Mouse (Mus musculus) stomach, embryonic 14.5 days (tissue): ENCODE results near the gene 9430097D07Rik. TPM values are rescaled to one million over a fixed set of nuclear protein-coding genes. Genes with fewer than 3 reads are reported as not detected.

Source experiments
- ATAC-seq: fragments of 200-750 bp; cut with Nextera tagmentation; 2 replicates; pipeline ENCODE4 v1.8.0; 2017; ENCODE audit warnings: low read depth, moderate TSS enrichment; ENCODE audit not compliant: insufficient number of reproducible peaks, insufficient read depth, low FRiP score
- H3K27ac ChIP-seq: fragments of 300-500 bp; sonication (generic); 2 replicates; pipeline ENCODE4 v1.5.1; 2014; ENCODE audit warnings: mild to moderate bottlenecking, low read length, moderate library complexity, mixed read lengths
- H3K27me3 ChIP-seq: fragments of 300-500 bp; sonication (generic); 2 replicates; pipeline ENCODE4 v1.6.1; 2014; ENCODE audit warnings: low read length, control low read depth, mixed read lengths; ENCODE audit not compliant: control insufficient read depth, insufficient read depth
- H3K36me3 ChIP-seq: fragments of 300-500 bp; sonication (generic); 2 replicates; pipeline ENCODE4 v1.6.1; 2014; ENCODE audit warnings: mild to moderate bottlenecking, control low read depth, low read length, moderate library complexity, mixed read lengths; ENCODE audit not compliant: control insufficient read depth, insufficient read depth
- H3K4me1 ChIP-seq: fragments of 300-500 bp; sonication (generic); 2 replicates; pipeline ENCODE4 v1.6.1; 2014; ENCODE audit warnings: low read length, control low read depth, mixed read lengths; ENCODE audit not compliant: control insufficient read depth, insufficient read depth
- H3K4me2 ChIP-seq: fragments of 300-500 bp; sonication (generic); replicated peaks from 2 replicates; pipeline ENCODE4 v1.6.1; 2014; ENCODE audit warnings: low read depth, low read length, control low read depth
- H3K4me3 ChIP-seq: fragments of 300-500 bp; sonication (generic); 2 replicates; pipeline ENCODE4 v1.5.1; 2014; ENCODE audit warnings: low read depth, low read length, control low read depth
- H3K9ac ChIP-seq: fragments of 300-500 bp; sonication (generic); replicated peaks from 2 replicates; pipeline ENCODE4 v1.6.1; 2014; ENCODE audit warnings: low read depth, mild to moderate bottlenecking, control low read depth, low read length, moderate library complexity, mixed read lengths
- H3K9me3 ChIP-seq: fragments of 300-500 bp; sonication (generic); 2 replicates; pipeline ENCODE4 v1.6.1; 2016; ENCODE audit warnings: low read depth, low read length, control low read depth; ENCODE audit not compliant: control insufficient read depth
- WGBS: fragments of 180-500 bp; shearing (Covaris S2); extraction: QIAGEN DNeasy Blood & Tissue Kit; methylation state at CpG from one replicate; pipeline ENCODE4 v1.1.7; 2014; 5-methylcytosine and 5-hydroxymethylcytosine counted together
- polyA plus RNA-seq: library from polyadenylated mRNA; unstranded; fragments of >200 nt; fragmentation: Nextera tagmentation; extraction: Ambion mirVana; gene quantifications from 2 replicates; pipeline ENCODE4 v1.2.1, GENCODE M21; 2014

9430097D07Rik gene
- polyA plus RNA-seq, 1 experiment from 2014 or later = not detected

DNA sequence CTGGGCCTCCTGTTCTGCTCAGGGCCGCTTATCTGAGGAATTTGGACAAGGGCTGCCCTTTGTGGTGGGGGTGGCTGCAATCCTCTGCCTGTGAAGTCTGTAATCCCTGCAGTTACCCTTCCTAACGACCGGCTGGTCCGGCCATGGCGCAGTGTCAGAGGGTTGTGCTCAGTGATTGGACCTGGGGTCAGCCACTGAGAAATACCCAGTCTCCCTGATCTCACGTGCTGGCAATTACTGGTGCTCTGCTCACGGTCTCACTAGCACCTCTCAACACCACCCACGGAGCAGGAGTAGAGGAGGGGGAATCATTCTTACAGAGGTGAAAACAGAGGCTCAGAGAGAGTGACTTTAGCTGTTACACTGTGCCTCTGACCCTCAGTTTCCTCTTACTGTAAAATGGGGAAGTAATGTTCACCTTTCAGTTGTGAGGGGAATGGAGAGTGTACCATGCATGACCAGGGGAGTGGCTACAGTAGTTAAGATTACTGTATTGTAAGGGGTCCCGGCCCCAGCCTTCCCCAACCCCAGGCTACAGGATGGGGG lies 38.1 kb downstream of the 9430097D07Rik start:
- 13% methylated on average over 9 of the region's 9 CpGs for WGBS
- peak overlapping the region; percentile 84 for H3K4me3 ChIP-seq

GRCm38 (mm10) chr2:32536634-32537359 lies 38.7 kb downstream of the 9430097D07Rik start:
- H3K4me2 ChIP-seq = peak overlapping the region; percentile 78
- WGBS = 3% methylated on average over 11 of the region's 11 CpGs
- H3K9ac ChIP-seq = peak overlapping the region; percentile 89
- H3K4me3 ChIP-seq = peak overlapping the region; percentile 84
- no peak for ATAC-seq
- no peaks in the 10 kb centered on the region for H3K36me3 ChIP-seq
- peaks cover 45% of the 10 kb centered on the region for H3K4me1 ChIP-seq
- peak overlapping the region; percentile 64 for H3K27ac ChIP-seq
- H3K9me3 ChIP-seq = no peaks in the 10 kb centered on the region
- H3K27me3 ChIP-seq = no peaks in the 10 kb centered on the region

More for the DNA sequence above, 38.1 kb downstream of the 9430097D07Rik start:
- Histone ChIP-seq H3K27me3 (no peaks in the 10 kb centered on the region), H3K36me3 (no peaks in the 10 kb centered on the region), H3K4me1 (peaks cover 45% of the 10 kb centered on the region), H3K9me3 (no peaks in the 10 kb centered on the region), H3K9ac (peak overlapping the region; percentile 89), H3K4me2 (peak overlapping the region; percentile 78), H3K27ac (peak overlapping the region; percentile 64; the same call in 1 of the 2 replicates)
- no peak for ATAC-seq

DNA sequence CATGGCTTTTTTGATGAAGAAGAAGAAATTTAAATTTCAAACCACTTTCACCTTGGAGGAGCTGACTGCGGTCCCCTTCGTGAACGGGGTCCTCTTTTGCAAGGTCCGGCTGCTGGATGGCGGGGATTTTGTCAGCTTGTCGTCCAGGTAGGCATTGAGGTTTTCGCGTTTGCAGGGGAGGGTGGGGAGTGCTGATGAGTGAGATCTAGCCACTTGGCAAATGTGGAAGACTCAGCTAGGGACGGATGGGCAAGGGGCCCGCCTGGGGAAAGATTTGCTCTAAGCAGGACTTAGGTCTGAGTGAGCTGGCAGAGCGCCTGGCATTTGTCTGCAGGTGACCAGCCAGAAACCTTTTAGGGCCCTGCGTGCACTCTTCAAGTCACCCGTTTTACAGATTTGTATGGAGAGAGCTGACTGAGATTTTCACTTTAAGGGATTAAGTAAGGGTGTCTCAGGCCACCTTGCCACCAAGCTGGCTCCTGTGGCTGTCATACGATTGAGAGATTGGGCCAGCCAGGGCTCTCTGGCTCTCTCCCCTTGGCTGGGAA lies 39.3 kb downstream of the 9430097D07Rik start:
- Histone ChIP-seq H3K4me2 (peak overlapping the region; percentile 78), H3K36me3 (no peaks in the 10 kb centered on the region), H3K4me1 (peaks cover 39% of the 10 kb centered on the region), H3K27ac (peak overlapping the region; percentile 64; the same call in 1 of the 2 replicates), H3K27me3 (no peaks in the 10 kb centered on the region), H3K4me3 (peak overlapping the region; percentile 84), H3K9ac (peak overlapping the region; percentile 89), H3K9me3 (no peaks in the 10 kb centered on the region)
- 3% methylated on average over 14 of the region's 14 CpGs for WGBS
- no peak for ATAC-seq

GRCm38 (mm10) chr2:32535501-32535991 lies 39.9 kb downstream of the 9430097D07Rik start:
- peaks cover 39% of the 10 kb centered on the region for H3K4me1 ChIP-seq
- no peaks in the 10 kb centered on the region for H3K27me3 ChIP-seq
- WGBS = under 1% methylated on average over 52 of the region's 56 CpGs
- peak overlapping the region; percentile 84 for H3K4me3 ChIP-seq
- H3K9ac ChIP-seq = peak overlapping the region; percentile 89
- H3K9me3 ChIP-seq = no peaks in the 10 kb centered on the region
- peak overlapping the region; percentile 95 for H3K27ac ChIP-seq
- no peaks in the 10 kb centered on the region for H3K36me3 ChIP-seq
- peak; percentile 71 for ATAC-seq
- H3K4me2 ChIP-seq = peak overlapping the region; percentile 78

GRCm38 (mm10) chr2:32534733-32535471 lies 40.6 kb downstream of the 9430097D07Rik start, which contains the start of gene Fam102a:
Fam102a (plus strand) TSS chr2:32535332.
- H3K9me3 ChIP-seq = no peaks in the 10 kb centered on the region
- H3K9ac ChIP-seq = peak within 1 kb of the TSS; percentile 89
- peak; percentile 94 for ATAC-seq
- H3K27me3 ChIP-seq = no peaks in the 10 kb centered on the region
- peaks cover 36% of the 10 kb centered on the region for H3K4me1 ChIP-seq
- WGBS = under 1% methylated on average over 67 of the region's 67 CpGs
- H3K27ac ChIP-seq = peak within 1 kb of the TSS; percentile 95
- H3K36me3 ChIP-seq = no peaks in the 10 kb centered on the region
- peak within 1 kb of the TSS; percentile 84 for H3K4me3 ChIP-seq
- H3K4me2 ChIP-seq = peak within 1 kb of the TSS; percentile 78

DNA sequence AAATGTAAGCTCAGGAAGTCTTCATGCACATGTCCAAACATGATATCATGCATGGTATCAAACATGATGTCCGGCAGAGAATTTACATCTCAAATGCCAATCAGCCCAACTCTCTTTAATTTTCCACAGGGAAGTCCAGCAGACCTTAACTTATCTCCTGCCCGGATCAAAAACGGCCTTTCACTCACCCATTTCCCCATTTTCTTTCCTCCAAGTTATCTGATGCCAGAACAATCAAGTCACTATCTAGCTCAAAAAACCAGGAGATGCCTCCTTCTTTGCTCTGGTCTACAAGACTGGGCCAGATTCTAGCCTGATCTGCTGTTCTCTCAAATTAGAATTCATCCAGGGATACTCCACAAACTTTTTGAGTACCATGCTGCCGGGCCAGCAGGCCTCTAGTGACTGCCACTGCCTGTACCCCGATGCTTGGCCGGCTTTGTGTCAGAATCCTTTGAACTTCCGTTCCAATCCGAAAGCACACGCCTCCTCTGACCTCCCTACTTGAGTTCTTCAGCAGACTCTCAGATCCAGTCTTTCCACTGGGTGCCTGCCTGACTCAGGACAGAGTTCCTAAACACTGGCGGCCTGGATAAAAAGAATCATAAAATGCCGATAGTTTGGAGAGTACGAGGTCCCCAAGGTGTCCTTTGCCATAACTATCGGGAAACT lies 41.3 kb downstream of the 9430097D07Rik start:
- peak overlapping the region; percentile 95 for H3K27ac ChIP-seq
- no peaks in the 10 kb centered on the region for H3K9me3 ChIP-seq
- H3K27me3 ChIP-seq = no peaks in the 10 kb centered on the region
- ATAC-seq = no peak
- H3K4me1 ChIP-seq = peaks cover 30% of the 10 kb centered on the region
- H3K4me2 ChIP-seq = peak overlapping the region; percentile 66
- H3K36me3 ChIP-seq = no peaks in the 10 kb centered on the region
- 11% methylated on average over 13 of the region's 13 CpGs for WGBS
- H3K4me3 ChIP-seq = peak overlapping the region; percentile 84
- H3K9ac ChIP-seq = peak overlapping the region; percentile 36

GRCm38 (mm10) chr2:32533163-32533562 lies 42.3 kb downstream of the 9430097D07Rik start:
- Histone ChIP-seq H3K9me3 (no peaks in the 10 kb centered on the region), H3K4me1 (peaks cover 23% of the 10 kb centered on the region), H3K9ac (no peak overlapping the region), H3K4me2 (no peak overlapping the region), H3K36me3 (no peaks in the 10 kb centered on the region), H3K27ac (no peak overlapping the region), H3K27me3 (no peaks in the 10 kb centered on the region), H3K4me3 (no peak overlapping the region)
- whole genome bisulfite sequencing = 81% methylated on average over 2 of the region's 2 CpGs
- ATAC-seq = no peak
